In genomic region chr1:119187301-119187700, GRCm38 (mm10) we compare ENCODE assay signal across 31 mouse cellular contexts.
"Had no signal": no experiment of that assay in that cellular context is flagged by ENCODE, and none has a peak within 500 bp of the region (broad histone marks: within the 10 kb centered on the region; RNA-seq: fewer than 3 reads in every experiment).

No protein-coding gene starts in this region.

- H3K27ac ChIP-seq: limb, embryonic 10.5 days; limb, embryonic 12.5 days; limb, embryonic 13.5 days; limb, embryonic 15.5 days; liver, embryonic 12.5 days; liver, embryonic 13.5 days; liver, embryonic 14.5 days; liver, embryonic 15.5 days; lung, embryonic 15.5 days; macrophage; midbrain, embryonic 10.5 days; midbrain, embryonic 12.5 days; midbrain, embryonic 13.5 days; midbrain, embryonic 15.5 days; neural tube, embryonic 12.5 days had no signal

- H3K9ac ChIP-seq: limb, embryonic 12.5 days; limb, embryonic 13.5 days; limb, embryonic 15.5 days; liver, embryonic 12.5 days; liver, embryonic 13.5 days; liver, embryonic 14.5 days; liver, embryonic 15.5 days; liver, postnatal 0 days; lung, embryonic 14.5 days; lung, embryonic 15.5 days; midbrain, embryonic 12.5 days; midbrain, embryonic 13.5 days; midbrain, embryonic 15.5 days; neural tube, embryonic 12.5 days had no signal

- H3K4me1 ChIP-seq: liver, embryonic 12.5 days; liver, embryonic 13.5 days; liver, embryonic 15.5 days; lung, embryonic 15.5 days; megakaryocyte, embryonic 14.5 days had no signal

- H3K9me3 ChIP-seq: limb, embryonic 10.5 days; limb, embryonic 12.5 days; limb, embryonic 13.5 days; limb, embryonic 15.5 days; liver, embryonic 12.5 days; liver, embryonic 13.5 days; liver, embryonic 15.5 days; lung, embryonic 15.5 days; midbrain, embryonic 10.5 days; midbrain, embryonic 12.5 days; midbrain, embryonic 13.5 days; midbrain, embryonic 15.5 days; neural tube, embryonic 12.5 days had no signal

- H3K4me2 ChIP-seq: limb, embryonic 12.5 days; limb, embryonic 13.5 days; limb, embryonic 15.5 days; liver, embryonic 11.5 days; liver, embryonic 12.5 days; liver, embryonic 13.5 days; liver, embryonic 15.5 days; lung, embryonic 14.5 days; lung, embryonic 15.5 days; midbrain, embryonic 12.5 days; midbrain, embryonic 13.5 days; midbrain, embryonic 15.5 days; neural tube, embryonic 12.5 days had no signal

- H3K4me3 ChIP-seq: limb, embryonic 10.5 days; limb, embryonic 12.5 days; limb, embryonic 13.5 days; limb, embryonic 15.5 days; liver, embryonic 12.5 days; liver, embryonic 13.5 days; liver, embryonic 15.5 days; lung, embryonic 15.5 days; megakaryocyte, embryonic 14.5 days; midbrain, embryonic 10.5 days; midbrain, embryonic 12.5 days; midbrain, embryonic 13.5 days; midbrain, embryonic 15.5 days; myocyte; neural tube, embryonic 12.5 days had no signal

- H3K36me3 ChIP-seq: limb, embryonic 10.5 days; limb, embryonic 12.5 days; limb, embryonic 13.5 days; limb, embryonic 15.5 days; liver, embryonic 12.5 days; liver, embryonic 13.5 days; liver, embryonic 15.5 days; lung, embryonic 15.5 days; midbrain, embryonic 10.5 days; midbrain, embryonic 12.5 days; midbrain, embryonic 13.5 days; midbrain, embryonic 15.5 days; neural tube, embryonic 12.5 days had no signal

- ATAC-seq: liver, embryonic 12.5 days; liver, postnatal 0 days; lung, postnatal 0 days; midbrain, embryonic 13.5 days; midbrain, embryonic 15.5 days; midbrain, embryonic 16.5 days had no signal

- DNase-seq: left cerebral cortex, postnatal 4 days; liver; liver, embryonic 13.5 days; liver, postnatal 0 days; lung, adult 18-20 months; lung, adult 2 months; lung, embryonic 14.5 days; lung, postnatal 10 days; lung, postnatal 14 days; lung, postnatal 36 days; lung, postnatal 4 days; midbrain, embryonic 14.5 days had no signal
